Mouse (Mus musculus) cerebellum, adult (tissue): ENCODE data around the gene Metrnl.

ENCODE experiments used
- ATAC-seq: cut with Nextera tagmentation; 2 replicates; pipeline ENCODE4 v1.9.2; 2017; ENCODE audit warnings: mild to moderate bottlenecking, moderate library complexity, mixed read lengths; ENCODE audit not compliant: insufficient number of reproducible peaks, low FRiP score, low TSS enrichment

Gene Metrnl

DNA sequence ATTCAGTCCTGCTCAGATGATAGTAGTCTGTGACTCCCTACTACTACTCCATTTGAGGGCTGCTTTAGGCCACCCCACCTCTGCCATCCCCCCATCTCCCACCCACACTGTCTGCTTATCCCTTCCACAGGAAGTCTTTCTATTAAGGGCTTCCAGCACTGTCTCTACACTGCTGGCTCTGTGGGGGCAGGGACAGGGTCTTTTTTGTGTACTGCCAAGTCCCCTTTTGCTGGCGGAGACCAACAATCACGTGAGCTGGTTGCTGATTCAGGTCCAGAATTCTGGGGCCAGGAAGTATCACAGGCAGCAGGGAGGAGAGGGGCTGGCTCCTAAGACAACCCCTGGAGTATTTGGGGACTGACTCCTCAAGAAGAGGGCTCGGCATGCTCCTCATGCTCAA, 18.1 kb upstream of the Metrnl start:
- ATAC-seq = no peak

DNA sequence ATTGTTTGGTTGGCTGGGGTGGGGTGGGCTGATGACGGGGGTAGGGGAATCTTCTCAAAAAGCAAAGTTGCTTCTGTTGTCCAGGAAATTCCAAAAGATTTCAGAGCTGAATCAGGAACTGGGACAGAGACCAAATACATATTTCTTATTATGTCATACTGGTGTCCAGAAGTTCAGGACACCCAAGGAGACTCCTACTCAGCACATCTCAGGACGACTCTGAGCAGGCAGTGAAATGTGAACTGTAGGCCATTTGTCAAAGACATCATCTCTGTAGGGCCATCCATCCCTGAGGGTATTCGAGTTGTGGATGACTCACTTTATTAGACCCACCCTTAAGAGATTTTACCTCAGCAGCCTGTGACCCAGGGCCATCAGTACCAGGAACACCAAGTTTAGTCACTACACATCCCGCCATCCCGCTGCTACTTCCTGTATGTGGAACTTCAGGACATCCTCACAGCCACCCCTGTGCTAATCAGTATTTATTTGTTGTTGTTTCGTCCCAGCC, 15.8 kb upstream of the Metrnl start:
- no peak for ATAC-seq

DNA sequence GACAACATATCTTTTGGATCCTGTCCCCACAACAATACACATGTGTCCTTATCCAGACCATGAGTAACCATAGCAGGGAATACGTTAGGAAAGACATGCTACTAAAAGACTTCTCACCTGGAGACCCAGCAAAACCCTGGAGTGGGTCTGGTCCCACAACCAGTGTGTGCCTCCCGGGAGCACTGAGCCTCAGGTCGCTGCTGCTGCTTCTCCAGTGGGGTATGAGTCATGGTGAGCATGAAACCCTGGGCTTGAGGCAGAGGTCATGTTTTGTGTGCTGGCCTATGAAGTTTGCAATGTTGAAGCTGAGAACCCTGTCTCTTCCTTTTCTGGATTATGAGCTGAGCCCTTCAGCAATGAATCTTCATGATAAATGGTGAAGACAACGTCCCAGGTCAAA, 15.3 kb upstream of the Metrnl start:
- ATAC-seq = no peak

DNA sequence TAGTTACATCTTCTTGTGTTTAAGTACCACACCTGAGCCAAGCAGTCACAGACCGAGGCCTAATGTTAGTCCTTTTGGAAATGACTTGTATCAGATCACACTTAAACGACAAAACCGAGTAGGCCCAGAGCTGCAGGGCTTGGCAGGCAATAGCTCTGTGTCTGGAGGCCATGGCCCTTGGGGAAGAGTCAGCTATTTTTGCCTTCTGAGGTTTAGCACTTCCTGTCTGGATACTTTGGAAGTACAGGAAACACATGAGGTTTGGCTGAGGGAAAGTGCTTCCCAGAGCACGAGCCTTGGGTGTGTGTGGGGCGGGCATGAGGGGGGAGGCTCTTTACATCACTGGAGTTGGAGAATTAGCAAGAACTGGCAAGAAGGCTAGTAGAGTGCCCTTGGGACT, 14.7 kb upstream of the Metrnl start:
- ATAC-seq = no peak

- ATAC-seq = no peak
Observed at GRCm38 (mm10) chr11:121688024-121688423, 13.3 kb upstream of the Metrnl start.

DNA sequence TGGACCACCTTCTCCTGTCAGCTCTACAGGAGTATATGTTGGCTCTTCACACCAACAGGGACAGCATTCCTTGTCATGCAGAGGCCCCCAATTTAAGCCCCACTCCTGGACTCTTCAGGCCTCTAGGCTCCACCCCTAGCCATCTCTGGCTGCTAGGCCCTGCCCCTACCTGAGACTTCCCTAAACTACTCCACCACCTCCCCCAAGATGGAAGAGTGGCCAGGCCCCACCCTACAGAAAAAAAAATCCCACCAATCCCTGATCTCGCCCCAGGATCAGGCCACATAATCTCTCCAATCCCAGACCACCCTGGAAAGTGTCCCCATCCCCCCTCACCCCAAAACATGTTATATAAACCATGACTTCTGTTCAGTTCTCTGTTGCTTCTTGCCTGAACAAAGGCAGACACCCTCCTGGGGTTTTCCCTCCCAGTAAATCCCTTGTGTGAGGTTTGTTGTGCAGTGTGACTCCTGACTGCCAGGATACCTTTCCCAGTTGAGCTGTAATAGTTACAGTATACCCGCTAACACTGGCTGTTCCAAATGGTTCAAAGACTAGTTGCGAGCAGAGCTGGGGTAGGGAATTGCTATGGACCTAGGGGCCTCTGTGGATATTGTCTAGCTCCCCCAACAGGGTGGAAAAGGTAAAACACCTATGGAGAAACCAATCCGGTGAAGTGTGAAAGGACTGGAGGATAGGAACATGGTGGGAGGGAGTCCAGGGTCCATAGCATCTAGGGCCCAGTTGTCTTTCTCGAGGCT, 5.9 kb upstream of the Metrnl start:
- no peak for ATAC-seq

GRCm38 (mm10) chr11:121697271-121697670, 4.1 kb upstream of the Metrnl start:
- no peak for ATAC-seq

DNA sequence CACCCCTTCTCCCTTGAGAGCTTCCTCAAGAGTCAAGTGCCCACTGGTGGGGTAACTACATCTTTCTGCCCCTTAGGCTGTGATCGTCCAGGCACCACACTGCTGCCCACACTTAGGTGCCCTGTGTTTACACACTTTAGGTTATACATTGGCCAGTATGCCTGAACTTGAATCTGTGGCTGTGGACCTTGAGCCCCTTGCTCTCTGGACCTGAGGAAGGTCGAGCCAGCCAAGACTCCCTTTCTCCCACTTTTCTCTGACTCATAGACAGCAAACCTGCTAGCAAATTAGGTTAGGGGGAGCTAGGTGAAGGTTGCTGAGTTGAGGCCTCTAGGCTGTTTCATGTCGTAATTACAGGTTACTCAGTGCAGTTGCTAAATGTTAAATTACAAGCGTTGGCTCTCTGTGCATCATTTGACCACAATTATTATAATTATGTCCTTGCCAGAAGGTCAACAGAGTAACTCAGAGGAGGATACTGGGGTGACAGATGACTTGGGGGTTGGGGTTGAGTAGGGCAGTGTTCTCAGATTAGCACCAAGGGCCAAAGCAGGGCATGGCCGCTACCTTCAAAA, 2.9 kb upstream of the Metrnl start:
- ATAC-seq = no peak

GRCm38 (mm10) chr11:121702111-121702894, 959 bp downstream of the Metrnl start:
- ATAC-seq = peak; percentile 75; the same call in 1 of the 2 replicates

DNA sequence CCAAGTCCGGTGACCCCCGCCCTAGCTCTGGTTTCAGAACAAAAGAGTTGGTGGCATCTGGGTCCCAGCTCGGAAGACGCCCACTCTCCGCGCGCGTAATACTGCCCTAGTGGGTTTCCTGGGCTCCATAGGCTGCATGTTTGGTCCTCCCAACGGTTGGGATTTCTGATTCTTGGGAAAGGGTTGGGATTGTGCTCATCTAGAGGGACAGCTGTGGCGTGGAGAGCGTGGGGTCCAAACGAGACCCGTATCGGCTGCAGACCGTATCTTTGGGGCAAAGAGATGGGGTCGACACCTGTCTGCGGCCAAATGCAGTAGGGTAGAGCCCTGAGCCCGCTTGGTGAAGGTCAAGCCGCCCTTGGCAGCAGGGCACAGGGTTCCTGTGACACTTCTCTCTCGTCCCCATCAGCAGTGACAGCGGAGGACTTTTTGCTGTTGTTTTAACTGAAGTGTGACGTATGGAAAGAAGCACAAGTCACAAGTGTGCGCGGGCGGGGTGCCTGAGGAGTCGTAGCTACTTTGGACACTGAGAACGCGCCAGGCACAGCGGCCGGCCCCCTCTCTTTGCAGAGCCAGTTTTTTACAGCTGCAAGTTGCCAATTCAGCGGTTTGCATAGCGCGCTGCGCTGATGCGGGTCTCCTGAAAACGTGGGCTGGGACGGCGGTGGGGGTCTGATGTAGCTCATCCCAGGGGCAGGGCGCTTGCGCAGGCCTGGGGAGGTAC, 1.7 kb downstream of the Metrnl start:
- ATAC-seq = no peak

GRCm38 (mm10) chr11:121703619-121704215, 2.4 kb downstream of the Metrnl start:
- ATAC-seq = 0 out of 2 replicates have a peak, but pooled peaks have one; percentile 36

GRCm38 (mm10) chr11:121706521-121707005, 5.2 kb downstream of the Metrnl start:
- ATAC-seq = no peak

DNA sequence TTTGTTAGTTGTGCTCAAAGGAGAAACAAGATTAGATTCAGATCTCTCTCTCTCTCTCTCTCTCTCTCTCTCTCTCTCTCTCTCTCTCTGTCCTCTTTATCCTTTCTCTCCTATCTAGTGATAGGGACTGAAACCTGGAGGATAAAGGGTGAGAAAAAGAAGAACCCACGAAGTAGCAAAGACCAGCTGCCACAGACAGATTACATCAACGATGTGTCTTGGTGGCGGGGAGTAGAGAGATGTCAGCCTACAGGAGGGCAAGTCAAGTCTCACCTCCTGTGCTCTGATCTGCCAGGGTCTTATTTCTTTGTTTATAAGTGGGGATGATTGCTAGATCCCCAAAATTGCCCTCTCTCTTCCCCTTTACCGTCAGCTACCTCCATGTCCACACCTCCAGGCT, 7.9 kb downstream of the Metrnl start:
- no peak for ATAC-seq

- ATAC-seq = no peak
Observed at GRCm38 (mm10) chr11:121710245-121710644, 8.9 kb downstream of the Metrnl start.

- ATAC-seq = no peak
Observed at GRCm38 (mm10) chr11:121712987-121713386, 11.6 kb downstream of the Metrnl start.

DNA sequence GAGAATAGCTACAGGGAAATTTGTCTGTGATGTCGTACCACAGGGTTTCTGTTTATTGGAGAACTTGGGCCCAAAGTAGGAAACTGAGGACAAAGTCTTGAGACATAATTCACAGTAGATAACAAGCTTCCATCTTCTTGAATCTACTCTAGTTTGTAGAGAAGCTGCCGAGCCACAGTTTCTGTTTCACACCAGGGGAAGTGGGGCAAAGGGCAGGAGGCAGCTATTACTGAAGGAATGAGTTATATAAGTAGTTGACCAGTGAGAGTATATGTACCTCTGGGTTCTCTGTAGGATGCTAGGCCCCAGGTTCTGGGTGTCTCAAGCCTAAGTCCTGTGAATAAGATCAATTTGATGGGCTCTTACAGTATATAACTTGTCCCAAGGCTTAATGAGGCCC, 12.2 kb downstream of the Metrnl start:
- ATAC-seq = no peak

DNA sequence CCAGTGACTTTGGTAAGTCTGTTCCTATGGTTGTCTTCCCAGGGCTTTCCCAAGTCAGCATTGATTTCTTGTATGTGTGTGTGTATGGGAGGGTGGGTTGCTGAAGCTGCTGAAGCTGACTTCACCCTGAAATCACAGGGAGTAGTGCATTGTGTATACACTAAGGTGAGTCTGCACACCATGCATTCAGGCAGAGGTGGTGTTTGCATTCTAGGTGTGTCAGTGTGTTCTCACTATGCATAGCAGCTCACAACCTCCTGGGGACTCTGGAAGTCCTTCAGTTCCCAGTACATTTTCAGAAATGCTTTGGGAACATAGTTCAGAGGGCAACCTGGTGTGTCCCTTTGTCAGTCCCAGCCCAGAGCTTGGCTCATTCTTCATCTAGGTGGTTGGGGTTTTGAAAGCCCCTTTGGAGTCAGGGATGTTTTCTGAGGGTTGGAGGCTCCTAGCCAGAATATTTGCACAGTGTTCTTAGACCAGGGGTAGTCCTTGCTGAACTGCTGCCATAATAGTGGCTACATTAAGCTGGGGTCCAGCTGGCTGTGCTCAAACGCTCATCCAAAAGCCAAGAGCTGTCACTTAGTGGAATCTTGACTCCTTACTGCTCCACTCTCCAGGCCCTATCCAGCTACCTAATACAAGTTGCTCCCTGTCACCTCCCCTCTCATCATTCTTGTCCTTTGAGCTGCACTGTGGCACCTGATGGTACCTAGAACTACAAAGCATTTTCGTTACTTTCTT, 13.6 kb downstream of the Metrnl start:
- no peak for ATAC-seq

- ATAC-seq = no peak
Observed at GRCm38 (mm10) chr11:121717724-121718123, 16.4 kb downstream of the Metrnl start.

GRCm38 (mm10) chr11:121720752-121721151, 19.4 kb downstream of the Metrnl start:
- ATAC-seq = no peak
